Mouse (Mus musculus): ENCODE data around the gene Ap3d1.

Ap3d1 gene

GRCm38 (mm10) chr10:80742180-80742978 is at the start of gene Ap3d1:
Ap3d1 (minus strand) TSS chr10:80742264.
- peak; percentile 100 for DNase-seq (ENCODE audit: low read depth, low spot score)

DNA sequence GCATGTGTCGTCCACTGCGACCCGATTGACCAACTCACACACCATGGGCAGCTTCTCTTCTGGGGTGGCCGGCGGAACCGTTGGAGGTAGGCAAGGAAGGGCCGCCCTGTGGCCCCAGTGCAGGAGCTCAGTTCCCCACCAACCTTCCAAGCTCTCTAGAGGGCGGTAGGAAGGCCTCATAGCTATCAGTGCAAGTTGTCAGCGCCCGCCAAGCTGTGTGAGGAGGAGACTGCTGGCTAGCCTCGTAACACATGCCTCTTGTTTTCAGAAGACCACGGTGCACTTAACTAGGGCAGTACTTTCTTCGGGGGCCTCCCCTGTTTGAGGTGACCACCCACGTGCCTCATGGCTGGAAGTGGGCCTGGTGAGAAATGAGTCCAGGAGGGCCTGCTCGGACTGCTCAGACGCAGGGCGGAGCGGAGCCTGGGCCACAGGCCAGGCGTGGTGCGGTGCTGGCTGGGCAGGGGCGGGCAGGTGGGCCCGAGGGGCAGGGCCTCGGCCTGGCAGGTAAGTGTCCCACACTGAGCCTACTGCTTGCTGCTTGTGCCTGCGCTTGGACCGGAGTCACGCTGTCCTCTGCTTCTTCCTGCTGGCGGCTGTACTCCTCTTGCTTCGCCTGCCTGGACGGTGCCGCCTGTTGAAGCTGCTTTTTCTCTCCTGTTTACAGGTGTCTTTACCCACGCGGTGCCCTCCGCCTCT is 49.6 kb upstream of the Ap3d1 start:
- DNase-seq (ENCODE audit: low read depth, low spot score), result no peak

DNA sequence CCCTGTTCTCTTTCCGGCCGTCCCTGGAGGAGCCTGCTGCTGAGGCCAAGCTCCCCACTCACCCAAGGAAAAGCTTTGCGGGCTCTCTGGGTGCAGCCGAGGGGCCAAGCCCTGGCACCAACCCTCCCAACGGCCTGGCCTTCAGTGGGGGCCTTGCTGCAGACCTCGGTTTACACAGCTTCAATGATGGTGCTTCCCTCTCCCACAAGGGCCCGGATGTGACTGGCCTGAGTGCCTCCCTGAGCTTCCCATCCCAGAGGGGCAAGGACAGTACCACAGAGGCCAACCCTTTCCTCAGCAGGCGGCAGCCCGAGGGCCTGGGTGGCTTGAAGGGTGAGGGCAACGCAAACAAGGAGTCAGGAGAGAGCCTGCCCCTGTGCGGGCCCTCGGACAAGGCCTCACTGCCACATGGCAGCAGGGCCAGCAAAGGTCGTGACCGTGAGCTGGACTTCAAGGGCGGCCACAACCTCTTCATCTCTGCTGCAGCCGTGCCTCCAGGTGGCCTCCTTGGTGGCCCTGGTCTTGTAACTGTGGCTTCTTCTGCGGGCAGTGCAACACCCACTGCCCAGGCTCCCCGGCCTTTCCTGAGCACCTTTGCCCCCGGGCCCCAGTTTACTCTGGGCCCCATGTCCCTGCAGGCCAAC is 48.8 kb upstream of the Ap3d1 start:
- DNase-seq (ENCODE audit: low read depth, low spot score), result no peak

DNA sequence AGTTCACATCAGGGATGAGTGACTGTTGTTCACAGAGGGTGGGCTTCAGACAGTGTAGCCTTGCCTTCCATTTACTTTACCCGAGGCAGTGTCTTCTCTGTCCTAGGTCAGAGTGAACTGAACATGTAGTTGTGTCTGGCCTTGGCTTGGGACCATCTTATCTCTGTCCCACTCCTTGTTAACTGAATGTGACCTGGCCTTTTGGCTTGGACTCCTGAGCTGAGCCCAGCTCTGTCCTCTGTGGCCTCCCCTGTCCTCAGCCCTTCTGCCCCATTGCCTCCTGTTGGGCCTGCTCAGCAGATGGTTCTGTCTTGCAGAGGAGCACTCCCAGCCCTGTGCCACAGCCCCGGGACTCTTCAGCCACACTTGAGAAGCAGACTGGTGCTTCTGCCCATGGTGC is 45.5 kb upstream of the Ap3d1 start:
- DNase-seq (ENCODE audit: low read depth, low spot score), result no peak

- DNase-seq (ENCODE audit: low read depth, low spot score), result no peak
Observed at GRCm38 (mm10) chr10:80785963-80786362, 43.9 kb upstream of the Ap3d1 start.

DNA sequence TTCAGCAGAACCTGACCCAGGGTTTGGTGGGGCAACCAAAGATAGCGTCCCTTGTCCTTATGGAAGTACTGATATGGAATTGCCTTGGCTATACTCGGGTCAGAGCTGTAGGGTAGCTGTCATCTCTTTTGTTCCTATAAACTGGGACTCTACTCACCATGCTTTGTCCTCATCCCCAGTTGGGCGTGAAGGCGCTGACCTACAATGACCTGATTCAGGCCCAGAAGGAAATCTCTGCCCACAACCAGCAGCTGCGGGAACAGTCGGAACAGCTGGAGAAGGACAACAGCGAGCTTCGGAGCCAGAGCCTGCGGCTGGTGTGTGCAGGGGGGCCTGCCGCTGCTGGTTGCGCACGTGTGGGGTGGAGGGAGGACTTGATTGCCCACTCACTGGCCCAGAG is 42.8 kb upstream of the Ap3d1 start:
- DNase-seq (ENCODE audit: low read depth, low spot score), result no peak

- DNase-seq (ENCODE audit: low read depth, low spot score), result no peak
Observed at GRCm38 (mm10) chr10:80784302-80784701, 42.2 kb upstream of the Ap3d1 start.

DNA sequence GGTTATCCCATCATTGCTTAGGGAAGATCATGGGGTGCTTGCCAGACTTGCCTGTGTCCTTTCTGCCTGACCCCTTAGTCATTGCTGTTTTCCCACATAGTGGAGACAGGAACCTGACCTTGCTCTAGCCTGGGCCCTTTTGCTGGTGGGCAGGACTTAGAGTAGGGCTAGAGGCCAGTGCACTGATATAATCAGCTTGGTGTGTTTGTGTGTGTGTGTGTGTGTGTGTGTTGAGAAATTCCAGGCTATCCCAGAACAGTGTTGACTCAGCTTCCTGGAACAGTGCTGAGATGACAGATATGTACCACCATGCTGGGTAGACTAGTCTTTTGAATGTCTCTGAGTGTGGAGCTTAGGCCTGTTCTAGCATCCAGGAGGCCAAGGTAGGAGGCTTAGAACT is 37.5 kb upstream of the Ap3d1 start:
- DNase-seq (ENCODE audit: low read depth, low spot score), result no peak

DNA sequence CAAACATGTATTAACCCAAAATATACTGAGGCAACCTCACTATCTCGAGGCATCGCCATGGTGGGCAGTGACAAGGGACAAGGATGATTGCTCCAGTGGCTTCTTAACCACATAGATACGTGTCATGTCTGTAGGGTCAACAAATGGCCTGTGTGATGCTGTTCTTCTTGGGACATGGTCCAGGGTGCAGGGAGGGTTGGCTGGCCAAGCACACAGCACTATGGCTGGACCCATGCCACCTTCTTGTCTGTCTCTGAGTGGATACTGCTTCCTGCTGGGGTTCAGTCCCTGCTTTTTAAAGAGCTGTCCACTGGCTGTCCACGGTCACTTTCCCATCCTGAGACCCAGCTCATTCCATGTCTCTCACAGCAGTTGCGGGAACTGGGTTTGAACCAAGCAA is 35.1 kb upstream of the Ap3d1 start:
- DNase-seq (ENCODE audit: low read depth, low spot score), result no peak

DNA sequence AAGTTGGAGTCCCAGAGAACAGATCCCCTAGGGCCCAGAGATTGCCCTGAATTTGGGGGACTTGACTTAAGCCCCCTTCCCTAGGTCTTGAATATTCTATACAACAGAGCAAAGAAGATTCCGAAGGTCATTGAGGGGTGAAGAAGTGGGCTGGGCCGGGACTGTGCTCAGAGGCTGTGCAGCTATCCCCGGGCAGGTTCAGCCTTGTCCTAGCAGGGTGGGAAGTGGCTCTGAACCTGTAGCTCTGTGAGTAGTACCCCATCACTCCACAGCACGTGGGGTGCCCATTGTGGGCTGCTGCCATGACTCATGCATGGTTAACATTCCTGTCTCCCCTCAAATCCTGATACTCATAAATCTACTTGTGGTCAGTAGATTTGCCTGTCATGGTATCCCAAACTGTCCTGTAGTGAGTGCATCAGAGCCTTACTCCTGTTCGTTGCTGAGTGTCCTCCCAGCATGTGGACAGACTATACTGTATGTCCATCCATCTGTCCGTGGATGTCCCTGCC is 34.4 kb upstream of the Ap3d1 start:
- no peak for DNase-seq (ENCODE audit: low read depth, low spot score)

GRCm38 (mm10) chr10:80775731-80776130 is 33.7 kb upstream of the Ap3d1 start:
- no peak for DNase-seq (ENCODE audit: low read depth, low spot score)

GRCm38 (mm10) chr10:80774981-80775380 is 32.9 kb upstream of the Ap3d1 start:
- DNase-seq (ENCODE audit: low read depth, low spot score), result no peak

DNA sequence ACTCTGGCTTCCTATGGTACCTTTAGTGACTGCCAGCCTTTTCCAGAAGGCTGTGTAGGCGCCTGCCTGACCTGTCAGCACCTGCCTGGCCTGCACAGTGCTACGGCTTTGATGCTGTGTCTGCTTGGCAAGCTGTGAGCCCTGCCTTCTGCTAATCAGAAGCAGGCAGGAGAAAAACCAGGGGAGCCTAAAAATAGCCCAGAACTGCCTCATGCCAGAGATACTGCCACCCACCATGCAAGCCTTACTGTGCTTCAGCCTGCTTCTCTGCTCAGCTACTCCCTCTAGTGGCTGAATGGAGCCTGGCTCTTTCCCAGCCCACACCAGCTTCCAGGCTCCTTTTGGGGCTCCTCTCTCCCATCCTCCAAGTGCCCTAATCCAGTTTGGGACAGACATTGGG is 32.5 kb upstream of the Ap3d1 start:
- peak; percentile 81 for DNase-seq (ENCODE audit: low read depth, low spot score)

GRCm38 (mm10) chr10:80773816-80774215 is 31.8 kb upstream of the Ap3d1 start:
- DNase-seq (ENCODE audit: low read depth, low spot score), result no peak

DNA sequence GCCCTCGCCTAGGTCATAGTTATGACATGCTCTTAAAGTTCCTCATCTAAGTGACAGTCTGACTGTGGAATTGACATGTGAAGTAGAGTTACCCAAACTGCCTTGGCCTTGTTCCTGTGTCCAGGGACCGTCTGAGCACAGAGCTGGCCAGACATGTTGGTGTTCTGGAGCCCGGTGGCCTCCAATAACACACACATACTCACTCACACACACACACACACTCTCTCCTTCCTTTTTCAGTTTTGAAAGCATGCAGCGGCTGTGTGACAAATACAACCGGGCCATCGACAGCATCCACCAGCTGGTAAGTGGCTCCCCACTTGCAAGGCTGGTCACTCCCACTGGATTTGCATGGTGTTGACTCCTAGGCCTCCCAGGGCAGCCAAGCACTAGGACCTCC is 26.3 kb upstream of the Ap3d1 start:
- DNase-seq (ENCODE audit: low read depth, low spot score), result no peak

DNA sequence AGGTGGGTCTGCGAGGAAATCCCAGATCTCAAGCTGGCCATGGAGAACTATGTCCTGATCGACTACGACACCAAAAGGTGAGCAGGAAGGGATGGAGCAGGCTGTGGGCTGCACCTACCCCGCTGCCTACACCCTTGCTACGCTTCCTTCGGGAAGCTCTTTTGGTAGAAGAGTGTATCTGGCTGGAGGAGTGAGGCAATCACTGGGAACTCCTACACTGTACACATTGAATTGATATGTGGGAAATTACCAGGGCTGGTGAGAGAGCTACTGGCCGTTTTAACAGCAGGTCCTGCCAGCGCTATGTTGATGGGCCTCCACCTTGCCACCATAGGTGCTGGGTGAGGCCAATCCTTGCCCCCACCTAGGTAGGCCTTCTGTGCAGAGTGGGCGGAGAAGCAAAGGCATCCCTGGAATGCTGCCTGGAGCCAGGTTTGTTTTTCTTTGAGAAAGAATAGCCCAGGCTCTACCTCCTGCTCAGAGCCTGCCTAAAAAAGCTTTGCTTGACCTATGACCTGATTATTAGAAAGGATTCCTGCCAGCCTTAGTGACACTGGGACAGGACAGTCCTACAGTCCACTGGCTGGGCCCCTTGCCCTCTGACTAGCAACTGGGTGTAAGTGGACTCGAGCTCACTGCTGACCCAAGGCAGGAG is 24.2 kb upstream of the Ap3d1 start:
- DNase-seq (ENCODE audit: low read depth, low spot score), result no peak

GRCm38 (mm10) chr10:80765746-80766145 is 23.7 kb upstream of the Ap3d1 start:
- no peak for DNase-seq (ENCODE audit: low read depth, low spot score)

GRCm38 (mm10) chr10:80763502-80763901 is 21.4 kb upstream of the Ap3d1 start:
- no peak for DNase-seq (ENCODE audit: low read depth, low spot score)

GRCm38 (mm10) chr10:80761821-80762220 is 19.8 kb upstream of the Ap3d1 start:
- no peak for DNase-seq (ENCODE audit: low read depth, low spot score)

DNA sequence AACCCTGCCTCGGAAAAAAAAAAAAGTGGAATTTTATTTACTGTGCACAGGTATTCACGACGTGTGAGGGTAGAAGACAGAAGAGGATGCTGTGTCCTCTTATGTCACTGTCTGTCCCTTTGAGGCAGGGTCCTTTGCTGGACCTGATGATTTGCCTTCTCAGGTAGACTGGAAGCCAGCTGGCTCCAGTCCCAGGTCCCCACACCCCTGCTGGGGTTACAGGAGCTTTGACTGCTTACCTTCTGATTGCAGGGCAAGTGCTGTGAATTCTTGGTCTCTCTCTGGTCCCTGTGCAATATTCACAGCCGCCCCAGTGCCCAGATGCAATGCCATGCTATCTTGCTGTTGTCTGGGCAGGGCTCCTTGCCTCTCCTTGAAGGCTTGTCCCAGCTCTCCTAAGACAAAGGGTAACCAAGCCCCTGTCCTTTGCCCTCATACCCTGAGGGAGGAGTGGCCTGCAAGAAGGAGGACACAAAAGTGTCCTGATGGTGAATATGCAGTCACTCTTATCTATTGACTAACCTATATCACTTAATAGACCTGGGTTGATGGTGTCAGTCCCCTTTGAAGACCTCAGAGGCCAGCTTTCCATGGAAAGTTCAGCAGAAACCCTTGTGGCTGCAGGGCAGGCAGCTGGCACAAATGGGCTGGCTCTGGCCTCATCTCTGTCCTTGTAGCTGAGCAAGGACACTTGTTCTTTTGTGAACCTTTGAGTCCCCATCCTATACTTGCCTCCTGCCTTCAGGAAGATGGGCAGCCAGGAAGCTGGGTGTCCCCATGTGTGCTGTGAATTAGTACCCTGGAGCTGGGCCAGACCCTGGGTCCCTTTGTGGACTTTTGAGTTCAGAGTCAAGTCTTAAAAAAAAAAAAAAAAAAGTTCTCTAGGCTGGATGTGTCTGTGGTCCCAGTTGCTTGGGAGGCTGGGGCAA is 18.8 kb upstream of the Ap3d1 start:
- DNase-seq (ENCODE audit: low read depth, low spot score), result no peak

DNA sequence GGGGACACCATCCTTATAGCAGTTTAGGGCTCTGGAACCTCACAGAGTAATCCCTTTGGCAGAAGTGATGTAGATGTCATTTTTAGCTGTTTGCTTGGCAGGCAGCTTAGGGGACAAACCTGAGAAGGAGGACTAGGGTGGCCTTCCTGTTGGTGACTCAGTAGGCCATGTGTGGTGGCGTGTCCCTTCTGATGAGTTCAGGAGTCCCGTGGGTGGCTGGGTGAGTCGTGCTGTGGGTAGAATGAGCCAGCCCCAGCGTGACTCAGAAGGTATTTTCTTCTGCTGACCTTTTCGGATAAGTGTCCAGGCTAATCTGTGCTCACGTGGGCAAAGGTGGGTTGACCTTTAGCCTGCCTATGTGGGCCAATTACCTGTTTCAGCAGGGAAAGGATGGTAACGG is 16.6 kb upstream of the Ap3d1 start:
- DNase-seq (ENCODE audit: low read depth, low spot score), result no peak
